Mouse (Mus musculus) intestine, embryonic 15.5 days (tissue): ENCODE data around the gene Hoxc12. TPM values are rescaled to one million over a fixed set of nuclear protein-coding genes. Genes with fewer than 3 reads are reported as not detected.

Source experiments
- ATAC-seq: fragments of 200-750 bp; cut with Nextera tagmentation; 2 replicates; pipeline ENCODE4 v1.8.0; 2017; ENCODE audit warnings: moderate TSS enrichment, moderate library complexity
- H3K27ac ChIP-seq: fragments of 300-500 bp; sonication (generic); 2 replicates; pipeline ENCODE4 v1.5.1; 2015; ENCODE audit warnings: mild to moderate bottlenecking, inconsistent platforms
- H3K27me3 ChIP-seq: fragments of 300-500 bp; sonication (generic); replicated peaks from 2 replicates; pipeline ENCODE4 v1.6.1; 2015; ENCODE audit warnings: inconsistent platforms
- H3K36me3 ChIP-seq: fragments of 300-500 bp; sonication (generic); 2 replicates; pipeline ENCODE4 v1.6.1; 2015; ENCODE audit warnings: inconsistent platforms
- H3K4me1 ChIP-seq: fragments of 300-500 bp; sonication (generic); replicated peaks from 2 replicates; pipeline ENCODE4 v1.6.1; 2015; ENCODE audit warnings: inconsistent platforms
- H3K4me2 ChIP-seq: fragments of 300-500 bp; sonication (generic); replicated peaks from 2 replicates; pipeline ENCODE4 v1.6.1; 2015; ENCODE audit warnings: mild to moderate bottlenecking, inconsistent platforms
- H3K4me3 ChIP-seq: fragments of 300-500 bp; sonication (generic); replicated peaks from 2 replicates; pipeline ENCODE4 v1.5.1; 2015; ENCODE audit warnings: inconsistent platforms
- H3K9ac ChIP-seq: fragments of 300-500 bp; sonication (generic); 2 replicates; pipeline ENCODE4 v1.6.1; 2015; ENCODE audit warnings: inconsistent platforms
- H3K9me3 ChIP-seq: fragments of 300-500 bp; sonication (generic); 2 replicates; pipeline ENCODE4 v1.6.1; 2016; ENCODE audit warnings: inconsistent platforms
- WGBS: fragments of 180-500 bp; shearing (Covaris S2); methylation state at CpG from one replicate; pipeline ENCODE4 v1.1.7; 2015; 5-methylcytosine and 5-hydroxymethylcytosine counted together
- polyA plus RNA-seq: library from polyadenylated mRNA; unstranded; fragments of >200 nt; fragmentation: Nextera tagmentation; extraction: Ambion mirVana; gene quantifications from 2 replicates; pipeline ENCODE4 v1.2.1, GENCODE M21; 2015

Hoxc12 gene
- polyA plus RNA-seq: not detected in 2 replicates

GRCm38 (mm10) chr15:102936279-102936972 lies at the start of gene Hoxc12:
Gene Hoxc12 (plus strand): TSS chr15:102936757.
- no peaks in the 10 kb centered on the region for H3K36me3 ChIP-seq
- no peaks in the 10 kb centered on the region; the same call in 1 of the 2 replicates for H3K9me3 ChIP-seq
- 1% methylated on average over 31 of the region's 31 CpGs for WGBS
- no peak within 1 kb of the TSS for H3K27ac ChIP-seq
- H3K4me2 ChIP-seq: no peak within 1 kb of the TSS
- H3K4me1 ChIP-seq: peaks cover 4% of the 10 kb centered on the region; the same call in 1 of the 2 replicates
- no peak within 1 kb of the TSS for H3K9ac ChIP-seq
- no peak for ATAC-seq
- peaks cover 99% of the 10 kb centered on the region for H3K27me3 ChIP-seq
- 0 out of 2 replicates have a peak within 1 kb of the TSS, but pooled peaks have one; percentile 4 for H3K4me3 ChIP-seq

- no peaks in the 10 kb centered on the region for H3K4me1 ChIP-seq
- no peak overlapping the region for H3K27ac ChIP-seq
- H3K27me3 ChIP-seq: peaks cover 25% of the 10 kb centered on the region; the same call in 1 of the 2 replicates
- no peak overlapping the region for H3K9ac ChIP-seq
- WGBS: 74% methylated on average over 6 of the region's 6 CpGs
- ATAC-seq: no peak
- no peaks in the 10 kb centered on the region for H3K9me3 ChIP-seq
- no peak overlapping the region for H3K4me3 ChIP-seq
- H3K4me2 ChIP-seq: no peak overlapping the region
- no peaks in the 10 kb centered on the region for H3K36me3 ChIP-seq
These were observed 41.4 kb upstream of the Hoxc12 start for GRCm38 (mm10) chr15:102895115-102895514.

- 46% methylated on average over 1 of the region's 1 CpGs for WGBS
- Histone ChIP-seq H3K9ac (no peak overlapping the region), H3K4me2 (no peak overlapping the region), H3K36me3 (no peaks in the 10 kb centered on the region), H3K4me1 (no peaks in the 10 kb centered on the region), H3K9me3 (no peaks in the 10 kb centered on the region), H3K27ac (no peak overlapping the region), H3K4me3 (no peak overlapping the region), H3K27me3 (peaks cover 64% of the 10 kb centered on the region)
- ATAC-seq: no peak
These were observed 31.6 kb upstream of the Hoxc12 start for GRCm38 (mm10) chr15:102904946-102905345.

DNA sequence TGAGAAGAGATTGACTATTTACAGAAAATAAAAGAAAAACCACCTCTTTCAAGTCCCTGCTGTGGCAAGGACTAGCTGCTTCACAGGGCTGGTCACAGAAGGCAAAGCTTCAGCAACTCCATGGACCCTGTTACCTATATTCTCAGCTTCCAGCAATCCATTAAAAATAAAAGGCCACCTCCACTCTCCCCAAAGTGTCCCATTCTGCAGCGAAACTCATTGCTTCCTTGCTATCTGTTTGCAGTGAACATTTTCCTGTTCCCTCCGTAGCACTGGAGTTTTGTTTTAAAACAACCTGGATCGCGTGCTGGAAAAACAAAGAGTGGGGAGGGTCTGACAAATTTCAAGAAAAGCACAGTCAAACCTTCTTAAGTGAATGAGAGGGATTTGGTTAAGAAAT lies 27.0 kb upstream of the Hoxc12 start:
- H3K27ac ChIP-seq: no peak overlapping the region
- H3K9me3 ChIP-seq: no peaks in the 10 kb centered on the region
- 5% methylated on average over 4 of the region's 4 CpGs for WGBS
- H3K9ac ChIP-seq: no peak overlapping the region
- H3K4me3 ChIP-seq: no peak overlapping the region
- H3K27me3 ChIP-seq: peaks cover 80% of the 10 kb centered on the region
- ATAC-seq: no peak
- H3K4me1 ChIP-seq: no peaks in the 10 kb centered on the region
- no peak overlapping the region for H3K4me2 ChIP-seq
- H3K36me3 ChIP-seq: no peaks in the 10 kb centered on the region

DNA sequence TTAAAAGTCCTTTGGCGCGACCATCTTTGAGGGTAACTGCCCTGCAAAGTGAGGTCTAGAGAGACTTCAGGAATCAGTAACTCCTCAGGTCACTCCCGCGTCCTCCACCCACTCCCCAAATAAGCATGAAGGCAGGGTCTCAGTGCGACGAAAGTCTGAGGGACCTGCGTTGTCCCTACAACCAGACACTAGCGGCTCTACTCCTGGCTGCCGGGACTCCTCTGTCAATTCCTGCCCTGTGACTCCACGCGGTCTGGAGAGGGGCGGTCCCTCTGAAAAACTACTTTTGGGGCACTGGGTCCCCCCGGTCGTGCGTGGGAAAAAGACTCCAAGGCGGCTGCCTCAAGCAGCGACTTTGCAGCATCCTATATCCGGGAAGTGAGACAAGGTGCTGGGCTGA lies 26.5 kb upstream of the Hoxc12 start:
- H3K4me3 ChIP-seq: no peak overlapping the region
- H3K4me1 ChIP-seq: no peaks in the 10 kb centered on the region
- H3K4me2 ChIP-seq: no peak overlapping the region
- no peaks in the 10 kb centered on the region for H3K9me3 ChIP-seq
- no peak for ATAC-seq
- under 1% methylated on average over 18 of the region's 18 CpGs for WGBS
- H3K27me3 ChIP-seq: peaks cover 80% of the 10 kb centered on the region
- no peak overlapping the region for H3K27ac ChIP-seq
- H3K9ac ChIP-seq: no peak overlapping the region
- H3K36me3 ChIP-seq: no peaks in the 10 kb centered on the region

DNA sequence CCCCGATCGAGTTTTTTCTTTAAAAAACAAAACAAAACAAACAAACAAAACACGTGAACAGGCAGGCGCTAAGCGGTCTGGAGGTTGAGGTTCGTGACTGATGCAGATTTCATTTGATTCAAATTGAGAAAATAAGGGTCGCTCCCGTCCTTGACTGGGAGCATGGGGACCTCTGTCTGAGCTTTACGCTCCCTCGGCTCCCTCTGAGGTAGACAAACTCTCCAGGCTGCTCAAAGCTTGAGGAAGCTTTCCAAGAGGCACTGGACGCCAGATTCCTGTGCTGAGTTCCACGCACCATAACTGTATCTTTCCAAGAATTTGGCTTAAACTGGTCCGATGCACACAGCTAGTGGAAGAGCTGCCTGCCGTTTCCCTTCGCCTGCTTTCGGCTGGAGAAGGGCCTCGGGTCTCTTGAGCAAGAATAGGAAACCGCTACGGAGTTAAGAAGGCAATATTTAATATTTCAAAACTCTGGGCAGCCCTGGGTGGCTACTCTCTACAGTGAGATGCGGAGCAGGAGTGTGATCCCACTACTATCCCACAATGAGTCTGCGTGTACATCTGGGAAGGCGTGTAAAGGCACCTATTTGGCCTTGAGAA lies 26.0 kb upstream of the Hoxc12 start:
- no peaks in the 10 kb centered on the region for H3K36me3 ChIP-seq
- 2% methylated on average over 22 of the region's 22 CpGs for WGBS
- H3K4me2 ChIP-seq: no peak overlapping the region
- H3K4me1 ChIP-seq: no peaks in the 10 kb centered on the region
- no peak for ATAC-seq
- H3K27ac ChIP-seq: no peak overlapping the region
- H3K4me3 ChIP-seq: no peak overlapping the region
- H3K9me3 ChIP-seq: no peaks in the 10 kb centered on the region
- no peak overlapping the region for H3K9ac ChIP-seq
- peaks cover 76% of the 10 kb centered on the region for H3K27me3 ChIP-seq

- Histone ChIP-seq H3K4me2 (no peak overlapping the region), H3K36me3 (no peaks in the 10 kb centered on the region), H3K27ac (no peak overlapping the region), H3K4me1 (no peaks in the 10 kb centered on the region), H3K9ac (no peak overlapping the region), H3K9me3 (no peaks in the 10 kb centered on the region), H3K27me3 (peaks cover 86% of the 10 kb centered on the region), H3K4me3 (no peak overlapping the region)
- no peak for ATAC-seq
- under 1% methylated on average over 19 of the region's 19 CpGs for WGBS
These were observed 23.4 kb upstream of the Hoxc12 start for GRCm38 (mm10) chr15:102913038-102913585.

- H3K9me3 ChIP-seq: no peaks in the 10 kb centered on the region
- H3K4me1 ChIP-seq: peaks cover 9% of the 10 kb centered on the region; the same call in 1 of the 2 replicates
- H3K4me3 ChIP-seq: no peak overlapping the region
- ATAC-seq: no peak
- 2% methylated on average over 20 of the region's 20 CpGs for WGBS
- H3K27ac ChIP-seq: no peak overlapping the region
- peaks cover 91% of the 10 kb centered on the region for H3K27me3 ChIP-seq
- no peak overlapping the region for H3K4me2 ChIP-seq
- H3K36me3 ChIP-seq: no peaks in the 10 kb centered on the region
- H3K9ac ChIP-seq: no peak overlapping the region
These were observed 18.5 kb upstream of the Hoxc12 start for GRCm38 (mm10) chr15:102917972-102918572.

- Histone ChIP-seq H3K4me3 (no peak overlapping the region), H3K4me1 (peaks cover 9% of the 10 kb centered on the region; the same call in 1 of the 2 replicates), H3K9me3 (no peaks in the 10 kb centered on the region), H3K9ac (no peak overlapping the region), H3K27ac (no peak overlapping the region), H3K27me3 (peaks cover 92% of the 10 kb centered on the region), H3K36me3 (no peaks in the 10 kb centered on the region), H3K4me2 (no peak overlapping the region)
- ATAC-seq: no peak
- WGBS: 4% methylated on average over 7 of the region's 7 CpGs
These were observed 17.8 kb upstream of the Hoxc12 start for GRCm38 (mm10) chr15:102918611-102919265.

DNA sequence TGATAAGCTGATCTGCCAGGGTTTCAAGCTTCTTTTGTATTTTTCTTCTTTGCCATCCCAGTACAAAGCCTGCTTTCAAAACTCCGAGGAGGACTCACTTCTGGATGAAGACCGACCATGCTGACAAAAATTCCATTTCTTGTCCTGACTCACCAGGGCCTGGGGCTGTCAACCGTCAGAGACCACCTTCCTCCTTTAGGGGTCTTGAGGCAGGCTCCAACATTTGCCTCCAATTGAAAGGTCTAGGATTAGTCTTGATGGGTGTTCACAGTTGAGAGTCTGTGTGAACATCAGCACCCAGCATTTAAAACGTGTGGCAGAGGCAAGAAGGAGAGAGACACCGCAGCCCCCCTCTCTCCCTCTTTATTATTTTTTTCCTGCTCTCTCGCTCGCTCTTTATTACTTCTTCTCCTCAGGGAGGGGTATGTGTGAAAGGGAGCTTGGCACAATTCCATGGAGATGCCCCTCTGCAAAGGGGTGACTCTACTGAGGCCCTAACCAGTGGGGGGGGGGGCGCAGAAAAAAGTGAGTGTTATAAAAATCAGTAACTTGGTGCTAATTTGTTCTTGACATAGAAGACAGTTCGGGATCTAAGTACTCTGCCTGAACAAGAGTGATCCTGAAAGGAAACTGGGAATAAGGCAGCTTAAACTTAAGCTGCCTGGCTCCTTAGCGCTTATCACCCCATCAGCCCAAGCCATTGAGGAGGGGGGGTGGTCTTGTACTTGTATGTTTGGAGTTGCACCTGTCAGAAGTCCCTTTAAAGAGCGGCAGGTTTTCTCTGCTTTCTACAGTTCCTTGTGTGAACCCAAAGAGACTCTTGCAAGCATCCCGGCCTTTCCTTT lies 17.0 kb upstream of the Hoxc12 start:
- Histone ChIP-seq H3K36me3 (no peaks in the 10 kb centered on the region), H3K9me3 (no peaks in the 10 kb centered on the region), H3K4me1 (peaks cover 9% of the 10 kb centered on the region; the same call in 1 of the 2 replicates), H3K27me3 (peaks cover 93% of the 10 kb centered on the region), H3K4me2 (no peak overlapping the region), H3K4me3 (no peak overlapping the region), H3K9ac (no peak overlapping the region), H3K27ac (no peak overlapping the region)
- 6% methylated on average over 12 of the region's 12 CpGs for WGBS
- ATAC-seq: no peak

DNA sequence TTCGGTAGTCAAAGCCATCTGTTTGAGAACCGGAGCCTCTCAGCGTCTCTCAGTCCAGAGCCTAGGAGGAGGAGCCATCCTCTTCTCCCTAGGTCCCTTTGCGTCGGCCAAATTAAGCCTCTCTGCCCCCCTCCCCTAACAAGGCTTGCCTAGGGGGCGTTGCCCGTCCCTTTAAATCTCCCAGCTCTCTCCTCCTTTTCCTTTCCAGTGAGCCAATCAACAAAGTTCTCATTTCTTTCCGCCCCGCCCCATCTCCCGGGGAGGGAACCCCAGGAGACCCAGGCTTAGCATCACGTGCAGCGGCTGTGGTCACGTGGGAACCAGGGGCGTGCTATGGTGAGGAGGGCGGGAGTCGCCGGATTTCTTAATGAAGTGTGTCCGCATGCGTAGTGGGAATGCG lies 15.9 kb upstream of the Hoxc12 start:
- peaks cover 9% of the 10 kb centered on the region; the same call in 1 of the 2 replicates for H3K4me1 ChIP-seq
- ATAC-seq: peak; percentile 66
- no peaks in the 10 kb centered on the region for H3K9me3 ChIP-seq
- no peaks in the 10 kb centered on the region for H3K36me3 ChIP-seq
- H3K9ac ChIP-seq: no peak overlapping the region
- H3K27me3 ChIP-seq: peaks cover 95% of the 10 kb centered on the region
- H3K4me2 ChIP-seq: peak overlapping the region; percentile 49
- WGBS: under 1% methylated on average over 20 of the region's 20 CpGs
- H3K27ac ChIP-seq: no peak overlapping the region
- peak overlapping the region; percentile 17 for H3K4me3 ChIP-seq
